Mouse (Mus musculus) lung, postnatal 4 days (tissue): ENCODE measurements around the gene Kcnv2.

Experiments
- DNase-seq, 2 experiments: peaks; one replicate each; pipeline ENCODE4 v3.0.0; 2021

The Kcnv2 gene

GRCm38 (mm10) chr19:27322281-27322680 lies at the start of gene Kcnv2:
Gene Kcnv2 (plus strand): TSS chr19:27322588.
- DNase-seq, result no peak

GRCm38 (mm10) chr19:27273385-27273784 lies 49.0 kb upstream of the Kcnv2 start:
- no peak for DNase-seq

GRCm38 (mm10) chr19:27274382-27274781 lies 48.0 kb upstream of the Kcnv2 start:
- no peak for DNase-seq

- no peak for DNase-seq
These were observed 43.2 kb upstream of the Kcnv2 start for GRCm38 (mm10) chr19:27279174-27279573.

- no peak for DNase-seq
These were observed 12.3 kb upstream of the Kcnv2 start for GRCm38 (mm10) chr19:27310039-27310438.

- DNase-seq, result no peak
These were observed 11.1 kb upstream of the Kcnv2 start for GRCm38 (mm10) chr19:27311311-27311710.

- DNase-seq, result peak in 1 of 2 experiments; percentile 28
These were observed 9.9 kb upstream of the Kcnv2 start for GRCm38 (mm10) chr19:27312266-27313079.

GRCm38 (mm10) chr19:27313080-27313413 lies 9.3 kb upstream of the Kcnv2 start:
- no peak for DNase-seq

GRCm38 (mm10) chr19:27316313-27317258 lies 5.8 kb upstream of the Kcnv2 start:
- DNase-seq, result no peak

GRCm38 (mm10) chr19:27317337-27317736 lies 5.1 kb upstream of the Kcnv2 start:
- no peak for DNase-seq

- no peak for DNase-seq
These were observed 681 bp downstream of the Kcnv2 start for GRCm38 (mm10) chr19:27322911-27323627.

- no peak for DNase-seq
These were observed 3.2 kb downstream of the Kcnv2 start for GRCm38 (mm10) chr19:27325558-27325957.

- DNase-seq, result no peak
These were observed 5.2 kb downstream of the Kcnv2 start for GRCm38 (mm10) chr19:27327569-27327968.

GRCm38 (mm10) chr19:27328166-27328565 lies 5.8 kb downstream of the Kcnv2 start:
- no peak for DNase-seq

GRCm38 (mm10) chr19:27328644-27329043 lies 6.3 kb downstream of the Kcnv2 start:
- peak; percentile 39 to 50 for DNase-seq

GRCm38 (mm10) chr19:27332207-27332794 lies 9.9 kb downstream of the Kcnv2 start:
- no peak for DNase-seq

GRCm38 (mm10) chr19:27336126-27336917 lies 13.9 kb downstream of the Kcnv2 start:
- DNase-seq, result no peak

- DNase-seq, result no peak
These were observed 24.1 kb downstream of the Kcnv2 start for GRCm38 (mm10) chr19:27346501-27346900.

- peak; percentile 14 to 34 for DNase-seq
These were observed 29.3 kb downstream of the Kcnv2 start for GRCm38 (mm10) chr19:27351700-27352099.

- no peak for DNase-seq
These were observed 38.0 kb downstream of the Kcnv2 start for GRCm38 (mm10) chr19:27360381-27360780.

GRCm38 (mm10) chr19:27363891-27364290 lies 41.5 kb downstream of the Kcnv2 start:
- no peak for DNase-seq

- DNase-seq, result peak; percentile 15 to 21
These were observed 42.1 kb downstream of the Kcnv2 start for GRCm38 (mm10) chr19:27364521-27364931.
